Mouse (Mus musculus): Measurements from ENCODE around the gene Zfp869. TPM values are rescaled to one million over a fixed set of nuclear protein-coding genes. Genes with fewer than 3 reads are reported as not detected.
"Not testable (repeated sequence)": the region's sequence is repeated elsewhere in the genome, so short reads cannot be mapped to it uniquely, and the experiment has no call there.

Zfp869 gene
- 31.2 and 36.5 TPM in 2 replicates for total RNA-seq (2017)

GRCm38 (mm10) chr8:69710624-69711023, at the start of gene Zfp869:
Zfp869 (minus strand) TSS chr8:69710724.
- not testable (repeated sequence) for ATAC-seq (replicated peaks; ENCODE audit: low read depth, poor library complexity, severe bottlenecking)

- ATAC-seq (replicated peaks; ENCODE audit: low read depth, poor library complexity, severe bottlenecking): no peak
Measured at GRCm38 (mm10) chr8:69758316-69758715, 47.8 kb upstream of the Zfp869 start.

- ATAC-seq (replicated peaks; ENCODE audit: low read depth, poor library complexity, severe bottlenecking): no peak
Measured at GRCm38 (mm10) chr8:69752437-69752836, 41.9 kb upstream of the Zfp869 start.

- ATAC-seq (replicated peaks; ENCODE audit: low read depth, poor library complexity, severe bottlenecking): peak; percentile 92
Measured at GRCm38 (mm10) chr8:69749544-69750454, 39.3 kb upstream of the Zfp869 start, which contains the start of gene Zfp963. Zfp963 (minus strand) TSS chr8:69749970.

GRCm38 (mm10) chr8:69741231-69741630, 30.7 kb upstream of the Zfp869 start:
- no peak for ATAC-seq (replicated peaks; ENCODE audit: low read depth, poor library complexity, severe bottlenecking)

- ATAC-seq (replicated peaks; ENCODE audit: low read depth, poor library complexity, severe bottlenecking): no peak
Measured at GRCm38 (mm10) chr8:69740763-69741162, 30.2 kb upstream of the Zfp869 start.

- no peak for ATAC-seq (replicated peaks; ENCODE audit: low read depth, poor library complexity, severe bottlenecking)
Measured at GRCm38 (mm10) chr8:69735495-69735894, 25.0 kb upstream of the Zfp869 start.

- ATAC-seq (replicated peaks; ENCODE audit: low read depth, poor library complexity, severe bottlenecking): no peak
Measured at GRCm38 (mm10) chr8:69717232-69717580, 6.7 kb upstream of the Zfp869 start.

- peak; percentile 94 for ATAC-seq (replicated peaks; ENCODE audit: low read depth, poor library complexity, severe bottlenecking)
Measured at GRCm38 (mm10) chr8:69716403-69717231, 6.1 kb upstream of the Zfp869 start.

GRCm38 (mm10) chr8:69715366-69715765, 4.8 kb upstream of the Zfp869 start:
- no peak for ATAC-seq (replicated peaks; ENCODE audit: low read depth, poor library complexity, severe bottlenecking)

- ATAC-seq (replicated peaks; ENCODE audit: low read depth, poor library complexity, severe bottlenecking): no peak
Measured at GRCm38 (mm10) chr8:69713516-69713915, 3.0 kb upstream of the Zfp869 start.

- no peak for ATAC-seq (replicated peaks; ENCODE audit: low read depth, poor library complexity, severe bottlenecking)
Measured at GRCm38 (mm10) chr8:69701810-69702209, 8.7 kb downstream of the Zfp869 start.

GRCm38 (mm10) chr8:69665051-69665450, 45.5 kb downstream of the Zfp869 start:
- ATAC-seq (replicated peaks; ENCODE audit: low read depth, poor library complexity, severe bottlenecking): not testable (repeated sequence)

- ATAC-seq (replicated peaks; ENCODE audit: low read depth, poor library complexity, severe bottlenecking): no peak
Measured at GRCm38 (mm10) chr8:69661294-69661693, 49.2 kb downstream of the Zfp869 start.

Other genes starting within 250 kb of the Zfp869 start
- gene Gm7697, start 187.7 kb downstream of the Zfp869 start, total RNA-seq (2017): not detected in 2 replicates
- gene Zfp868, start 85.2 kb downstream of the Zfp869 start, total RNA-seq (2017): 13.1 and 28.9 TPM in 2 replicates
- 0.59 and 0.87 TPM in 2 replicates for gene Zfp964, start 56.2 kb downstream of the Zfp869 start, total RNA-seq (2017)
- 1.9 and 4.8 TPM in 2 replicates for gene Zfp963, start 39.2 kb upstream of the Zfp869 start, total RNA-seq (2017)
- gene Gm20422, start 64.2 kb upstream of the Zfp869 start, total RNA-seq (2017): not detected in 2 replicates
- gene Atp13a1, start 80.4 kb upstream of the Zfp869 start, total RNA-seq (2017): 12.9 and 19.5 TPM in 2 replicates
- gene Zfp866, start 80.5 kb upstream of the Zfp869 start, total RNA-seq (2017): 23.3 and 32.0 TPM in 2 replicates
- gene Gmip, start 98.0 kb upstream of the Zfp869 start, total RNA-seq (2017): 26.0 and 27.0 TPM in 2 replicates
- gene Lpar2, start 111.7 kb upstream of the Zfp869 start, total RNA-seq (2017): 1.4 and 1.5 TPM in 2 replicates
- 14.2 and 15.3 TPM in 2 replicates for gene Pbx4, start 121.8 kb upstream of the Zfp869 start, total RNA-seq (2017)
- not detected in 2 replicates for gene Cilp2, start 177.0 kb upstream of the Zfp869 start, total RNA-seq (2017)
- gene Tssk6, start 191.5 kb upstream of the Zfp869 start, total RNA-seq (2017): 1.2 TPM in 1 of 2 replicates, not detected in the other
- 82.1 and 100 TPM in 2 replicates for gene Ndufa13, start 191.8 kb upstream of the Zfp869 start, total RNA-seq (2017)
- gene Yjefn3, start 192.0 kb upstream of the Zfp869 start, total RNA-seq (2017): not detected in 2 replicates